Mouse (Mus musculus) forebrain, embryonic 16.5 days (tissue): ENCODE measurements around the gene Pum3. TPM values are rescaled to one million over a fixed set of nuclear protein-coding genes. Genes with fewer than 3 reads are reported as not detected.

Source experiments
- ATAC-seq: fragments of 200-750 bp; cut with Nextera tagmentation; 2 replicates; pipeline ENCODE4 v1.8.0; 2017; ENCODE audit warnings: mild to moderate bottlenecking, moderate library complexity
- H3K27ac ChIP-seq: fragments of 300-500 bp; sonication (generic); 2 replicates; pipeline ENCODE4 v1.5.1; 2014; ENCODE audit warnings: low read length, control low read depth
- H3K27me3 ChIP-seq: fragments of 300-500 bp; sonication (generic); replicated peaks from 2 replicates; pipeline ENCODE4 v1.6.1; 2014; ENCODE audit warnings: low read length; ENCODE audit not compliant: control insufficient read depth, insufficient read depth
- H3K36me3 ChIP-seq: fragments of 300-500 bp; sonication (generic); 2 replicates; pipeline ENCODE4 v1.6.1; 2014; ENCODE audit not compliant: control insufficient read depth, insufficient read depth
- H3K4me1 ChIP-seq: fragments of 300-500 bp; sonication (generic); replicated peaks from 2 replicates; pipeline ENCODE4 v1.6.1; 2014; ENCODE audit warnings: low read length; ENCODE audit not compliant: control insufficient read depth, insufficient read depth
- H3K4me2 ChIP-seq: fragments of 300-500 bp; sonication (generic); 2 replicates; pipeline ENCODE4 v1.6.1; 2014; ENCODE audit warnings: mild to moderate bottlenecking, low read length, control low read depth
- H3K4me3 ChIP-seq: fragments of 300-500 bp; sonication (generic); replicated peaks from 2 replicates; pipeline ENCODE4 v1.5.1; 2014; ENCODE audit warnings: mild to moderate bottlenecking, low read length, control low read depth
- H3K9ac ChIP-seq: fragments of 300-500 bp; sonication (generic); replicated peaks from 2 replicates; pipeline ENCODE4 v1.6.1; 2014; ENCODE audit warnings: low read depth, low read length, control low read depth
- H3K9me3 ChIP-seq: fragments of 300-500 bp; sonication (generic); 2 replicates; pipeline ENCODE4 v1.6.1; 2016; ENCODE audit warnings: low read length; ENCODE audit not compliant: control insufficient read depth
- whole genome bisulfite sequencing: fragments of 180-500 bp; shearing (Covaris S2); extraction: QIAGEN DNeasy Blood & Tissue Kit; methylation state at CpG from one replicate; pipeline ENCODE4 v1.1.7; 2014; 5-methylcytosine and 5-hydroxymethylcytosine counted together
- polyA plus RNA-seq: library from polyadenylated mRNA; unstranded; fragments of >200 nt; fragmentation: Nextera tagmentation; extraction: Ambion mirVana; gene quantifications from 2 replicates; pipeline ENCODE4 v1.2.1, GENCODE M21; 2015

Gene Pum3
- polyA plus RNA-seq, 1 experiment from 2014 or later = 64.9 TPM

DNA sequence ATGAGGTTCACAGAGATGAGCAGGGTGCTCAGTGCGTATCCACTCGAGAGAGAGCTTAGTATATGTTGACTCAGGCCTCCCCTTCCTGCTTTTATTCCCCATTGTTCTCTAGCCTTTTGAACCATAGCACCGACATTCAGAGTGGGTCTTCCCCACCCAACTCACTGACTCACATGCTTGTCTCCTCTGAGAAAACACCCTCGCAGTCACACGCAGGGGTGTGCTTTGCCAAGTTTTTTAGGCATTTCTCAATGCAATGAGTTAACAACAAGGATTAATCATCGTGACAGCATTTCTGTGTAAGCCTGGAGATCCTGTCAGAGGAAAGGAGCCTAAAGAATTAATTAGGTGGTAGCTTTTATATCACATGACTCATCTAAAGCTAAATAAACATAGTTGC lies 77.9 kb downstream of the Pum3 start:
- 0 out of 2 replicates have a peak, but pooled peaks cover 4% of the 10 kb centered on the region for H3K4me1 ChIP-seq
- no peak overlapping the region for H3K4me3 ChIP-seq
- ATAC-seq = no peak
- H3K36me3 ChIP-seq = no peaks in the 10 kb centered on the region
- 43% methylated on average over 6 of the region's 6 CpGs for WGBS
- H3K9ac ChIP-seq = no peak overlapping the region
- H3K4me2 ChIP-seq = no peak overlapping the region
- H3K27ac ChIP-seq = no peak overlapping the region
- H3K27me3 ChIP-seq = no peaks in the 10 kb centered on the region
- no peaks in the 10 kb centered on the region for H3K9me3 ChIP-seq

- H3K4me1 ChIP-seq = 0 out of 2 replicates have a peak, but pooled peaks cover under 1% of the 10 kb centered on the region
- H3K4me3 ChIP-seq = no peak overlapping the region
- ATAC-seq = no peak
- H3K9ac ChIP-seq = no peak overlapping the region
- no peak overlapping the region for H3K4me2 ChIP-seq
- no peaks in the 10 kb centered on the region for H3K9me3 ChIP-seq
- H3K27me3 ChIP-seq = no peaks in the 10 kb centered on the region
- H3K36me3 ChIP-seq = no peaks in the 10 kb centered on the region
- WGBS = 80% methylated on average over 1 of the region's 1 CpGs
- H3K27ac ChIP-seq = no peak overlapping the region
Observed at GRCm38 (mm10) chr19:27346501-27346900, 83.1 kb downstream of the Pum3 start.

Other genes starting within 250 kb of the Pum3 start
- 40.5 and 41.2 TPM in 2 replicates for gene Vldlr, start 213.3 kb downstream of the Pum3 start, polyA plus RNA-seq
- not detected in 2 replicates for gene Kcnv2, start 107.2 kb downstream of the Pum3 start, polyA plus RNA-seq